Mouse (Mus musculus): ENCODE results near the gene Ahdc1. TPM values are rescaled to one million over a fixed set of nuclear protein-coding genes. Genes with fewer than 3 reads are reported as not detected.
A peak's percentile ranks its signal among the peaks of the same experiment; 100 is the strongest.

Gene Ahdc1
- total RNA-seq, 4 experiments from 2014 or later, result 95.7 to 104 (median 99.7) TPM

DNA sequence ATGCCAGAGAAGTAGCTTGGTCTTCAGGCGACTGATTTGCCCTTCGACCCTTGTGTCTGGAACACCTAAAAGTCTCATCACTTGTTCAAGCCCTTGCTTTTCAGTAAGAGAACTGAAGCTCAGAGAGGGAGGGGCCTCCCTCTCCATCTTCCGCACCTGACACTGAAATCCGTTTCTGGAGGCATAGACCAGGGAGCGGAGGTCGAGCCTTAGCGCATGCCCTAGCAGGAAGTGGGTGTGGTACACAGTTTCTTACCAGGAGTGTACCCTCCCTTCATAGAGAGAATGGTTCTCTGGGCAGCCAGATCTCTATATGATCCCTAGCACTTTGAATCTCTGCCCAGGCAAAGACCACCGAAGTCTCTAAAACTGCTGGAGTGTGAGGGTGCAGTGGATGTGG lies 62.1 kb downstream of the Ahdc1 start:
- no peak for DNase-seq (ENCODE audit: low spot score in 2 of 2)

DNA sequence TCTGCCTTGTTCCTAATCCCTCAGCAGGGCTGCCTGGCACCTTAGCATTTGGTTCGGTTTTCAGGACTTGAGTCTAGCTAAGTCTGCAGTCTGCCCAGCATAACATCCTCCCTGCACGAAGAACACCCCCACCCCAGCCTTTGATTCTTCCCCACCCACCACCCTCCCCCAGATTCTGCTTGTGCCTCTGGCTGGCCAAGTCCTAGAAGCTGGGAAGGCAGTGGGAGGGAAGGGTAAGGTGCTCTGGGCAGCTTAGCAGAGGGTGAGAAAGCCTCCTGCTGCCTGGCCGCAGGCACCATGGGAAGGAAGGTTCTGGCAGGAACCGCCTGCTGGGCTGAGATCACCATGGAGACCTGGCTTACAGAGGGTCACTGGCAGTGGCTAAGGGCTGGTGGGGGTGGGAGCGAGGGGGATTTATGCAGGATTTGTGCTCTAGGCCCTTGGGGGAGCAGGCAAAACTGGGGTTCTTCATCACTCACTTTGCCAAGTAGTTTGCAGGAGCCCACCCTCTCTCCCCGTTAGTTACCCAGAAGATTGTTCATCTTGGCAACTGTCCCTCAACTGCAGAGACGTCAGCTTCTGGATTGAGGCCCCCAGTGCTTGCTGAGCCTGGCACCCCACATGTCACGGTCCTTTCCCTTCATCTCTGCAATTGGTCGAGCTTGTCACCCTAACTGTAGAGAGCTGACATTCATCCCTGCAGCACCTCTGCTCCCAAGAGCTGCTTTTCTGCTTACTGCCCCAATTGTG lies 63.2 kb downstream of the Ahdc1 start:
- DNase-seq (ENCODE audit: low spot score in 2 of 2), result peak in 1 of 2 experiments; percentile 67

DNA sequence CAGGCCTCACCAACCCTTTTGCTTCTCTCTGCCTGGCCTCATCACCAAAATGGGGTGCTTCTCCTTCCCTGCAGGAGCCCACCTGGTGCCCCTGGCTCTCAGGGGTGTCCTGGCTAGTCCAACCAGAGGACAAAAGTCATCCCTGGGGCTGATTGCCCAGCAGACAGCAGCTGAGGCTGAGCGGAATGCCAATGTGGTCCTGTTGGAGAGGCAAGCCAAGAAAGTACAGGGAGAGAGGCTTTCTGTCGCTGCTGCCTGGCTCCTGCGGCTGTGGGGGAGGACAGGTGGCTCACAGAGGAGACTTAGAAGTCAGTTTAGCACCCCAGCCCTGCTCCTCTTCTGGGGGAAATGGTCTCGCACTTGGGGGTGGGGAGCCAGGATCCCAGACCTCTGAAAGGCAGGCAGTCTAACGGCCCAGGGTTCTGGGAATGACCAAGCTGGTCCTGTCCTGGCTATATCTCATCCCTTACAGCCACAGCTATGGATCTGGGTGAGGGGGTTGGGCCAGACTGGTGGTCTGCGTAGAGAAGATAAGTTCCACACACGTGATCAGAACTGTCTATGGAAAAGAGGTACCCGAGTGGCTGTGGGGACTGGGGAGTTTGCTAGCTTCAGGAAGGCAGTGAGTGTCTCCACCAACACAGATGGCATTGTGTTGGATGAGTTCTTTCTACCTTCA lies 64.0 kb downstream of the Ahdc1 start:
- no peak for DNase-seq (ENCODE audit: low spot score in 2 of 2)

DNA sequence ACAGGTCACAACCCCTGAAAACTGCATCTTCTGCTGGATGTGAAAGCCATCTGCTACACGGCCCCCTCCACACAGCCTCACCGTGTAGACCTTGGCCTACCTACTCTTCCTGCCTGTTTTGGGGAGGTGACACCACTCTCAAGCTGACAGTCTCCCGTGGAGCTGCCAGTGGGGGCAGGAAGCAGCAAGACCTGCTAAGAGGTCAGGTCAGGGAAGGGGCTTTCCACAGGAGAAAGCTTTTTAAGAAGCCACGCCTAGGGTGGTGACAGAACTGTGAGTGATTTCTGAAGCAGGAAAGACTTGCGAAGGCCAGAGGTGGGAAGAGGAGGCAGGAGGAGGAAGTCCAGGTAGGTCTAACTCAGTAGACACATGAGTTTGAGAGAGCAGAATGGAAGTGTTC lies 67.9 kb downstream of the Ahdc1 start:
- no peak for DNase-seq (ENCODE audit: low spot score in 2 of 2)

DNA sequence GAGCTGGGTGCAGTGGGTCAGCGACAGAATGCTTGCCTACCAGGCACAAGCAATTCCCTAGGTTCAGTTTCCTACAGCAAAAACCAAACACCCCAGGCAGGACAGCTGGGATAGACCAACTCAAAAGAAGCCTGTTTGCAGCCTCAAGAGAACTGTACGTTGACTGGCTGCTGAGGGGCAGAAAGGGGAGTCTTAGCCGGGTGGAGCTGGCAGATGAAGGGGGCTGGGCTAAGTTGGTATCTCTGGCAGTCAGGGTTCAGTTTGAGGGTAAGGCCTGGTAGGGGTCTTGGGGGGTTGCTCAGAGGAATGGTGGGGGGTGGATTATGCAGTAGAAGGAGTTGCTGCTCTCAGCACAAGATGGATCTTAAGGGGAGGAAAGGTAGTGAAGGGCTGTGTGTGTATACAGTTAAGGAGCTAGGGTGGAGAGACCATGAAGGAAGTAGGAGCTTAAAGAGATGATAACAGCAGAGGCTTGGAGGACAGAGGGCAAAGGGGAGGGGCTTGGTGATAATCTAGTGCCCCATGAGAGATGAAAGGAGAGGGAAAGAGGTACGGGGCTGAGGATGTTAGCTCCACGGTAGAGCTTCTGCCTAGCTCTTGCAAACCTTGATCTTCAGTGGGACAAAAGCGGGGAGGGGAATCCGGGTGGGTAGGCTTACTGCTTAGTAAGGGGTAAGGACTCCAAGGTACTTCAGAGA lies 68.5 kb downstream of the Ahdc1 start:
- no peak for DNase-seq (ENCODE audit: low spot score in 2 of 2)

DNA sequence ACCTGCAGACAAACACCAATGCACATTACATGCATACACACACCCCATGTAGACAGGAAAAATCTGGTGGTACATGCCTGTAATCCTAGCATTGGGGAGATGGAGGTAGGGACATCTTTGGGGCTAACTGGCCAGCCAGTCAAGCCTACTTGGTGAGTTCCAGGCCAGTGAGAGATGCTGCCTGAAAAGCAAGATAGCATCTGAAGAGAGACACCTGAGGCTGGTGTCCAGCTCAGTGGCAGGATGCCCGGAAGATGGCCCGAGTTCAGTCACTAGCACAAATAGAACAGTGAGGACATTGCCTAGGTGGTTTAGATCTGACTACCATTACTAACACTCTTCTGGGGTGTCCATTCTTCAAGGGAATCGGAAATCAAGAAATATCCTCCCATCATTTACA lies 69.8 kb downstream of the Ahdc1 start:
- DNase-seq (ENCODE audit: low spot score in 2 of 2), result no peak

DNA sequence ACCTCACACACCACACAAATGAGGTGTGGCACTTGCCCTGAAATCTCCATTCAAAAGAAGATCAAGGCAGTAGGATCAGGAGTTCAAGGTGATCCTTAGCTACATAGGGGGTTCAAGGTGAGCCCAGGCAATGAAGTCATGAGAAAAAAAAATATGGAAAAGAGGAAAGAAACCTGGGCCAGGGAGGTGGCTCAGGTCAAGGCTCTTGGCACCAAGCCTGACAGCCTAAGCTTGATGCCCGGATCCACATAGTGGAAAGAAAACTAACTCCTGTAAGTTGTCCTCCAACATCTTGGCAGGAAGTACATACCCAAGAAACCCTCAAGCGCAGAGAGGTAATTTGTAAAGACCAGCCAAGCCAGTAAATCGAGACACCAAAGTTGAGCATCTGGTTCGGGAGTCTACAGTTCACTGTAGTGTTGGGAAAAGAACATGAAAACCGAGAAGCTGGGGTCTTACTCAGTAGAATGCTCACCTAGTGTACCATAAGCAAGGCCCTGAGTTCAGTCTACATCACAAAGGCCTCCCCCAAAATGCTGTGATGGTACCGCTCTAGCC lies 71.2 kb downstream of the Ahdc1 start:
- no peak for DNase-seq (ENCODE audit: low spot score in 2 of 2)

DNA sequence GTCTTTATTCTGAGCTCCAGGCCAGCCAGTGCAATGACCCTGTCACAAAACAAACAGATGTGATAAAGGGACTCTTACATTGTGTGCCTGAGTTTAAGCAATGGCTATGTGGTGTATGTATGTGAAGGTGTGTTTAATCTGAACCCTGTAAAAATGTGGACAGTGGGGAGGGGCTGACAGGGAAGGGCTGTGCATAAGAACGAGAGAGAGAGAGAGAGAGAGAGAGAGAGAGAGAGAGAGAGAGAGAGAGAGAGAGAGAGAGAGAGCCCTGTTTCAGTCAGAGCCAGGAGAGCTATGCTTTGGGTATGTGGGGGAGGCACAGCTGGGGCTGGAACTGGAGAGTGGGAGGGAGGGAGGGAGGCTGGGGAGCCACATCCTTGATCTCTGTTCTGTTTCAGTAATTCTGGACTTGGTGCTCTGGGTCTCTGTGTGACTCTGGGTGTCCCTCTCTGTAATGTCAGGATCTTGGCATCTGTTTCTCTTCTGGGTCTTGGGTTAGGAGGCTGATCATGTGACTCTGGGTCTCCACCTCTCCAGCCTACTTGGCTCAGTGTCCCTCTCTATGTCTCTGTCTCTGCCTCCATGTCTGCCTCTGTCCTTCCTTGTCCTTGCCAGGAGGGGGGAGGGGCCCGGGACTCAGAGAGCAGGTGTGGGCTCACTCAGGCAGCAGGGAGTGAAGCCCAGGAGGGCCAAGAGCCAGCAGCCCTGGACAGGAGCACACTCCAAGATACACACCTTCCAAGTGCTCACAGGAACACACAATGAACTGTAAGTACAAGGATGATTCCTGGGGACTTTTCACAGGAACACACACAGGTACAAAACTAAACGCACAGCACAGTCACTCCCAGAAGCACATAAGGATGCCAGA lies 73.2 kb downstream of the Ahdc1 start:
- DNase-seq (ENCODE audit: low spot score in 2 of 2), result peak in 1 of 2 experiments; percentile 61

DNA sequence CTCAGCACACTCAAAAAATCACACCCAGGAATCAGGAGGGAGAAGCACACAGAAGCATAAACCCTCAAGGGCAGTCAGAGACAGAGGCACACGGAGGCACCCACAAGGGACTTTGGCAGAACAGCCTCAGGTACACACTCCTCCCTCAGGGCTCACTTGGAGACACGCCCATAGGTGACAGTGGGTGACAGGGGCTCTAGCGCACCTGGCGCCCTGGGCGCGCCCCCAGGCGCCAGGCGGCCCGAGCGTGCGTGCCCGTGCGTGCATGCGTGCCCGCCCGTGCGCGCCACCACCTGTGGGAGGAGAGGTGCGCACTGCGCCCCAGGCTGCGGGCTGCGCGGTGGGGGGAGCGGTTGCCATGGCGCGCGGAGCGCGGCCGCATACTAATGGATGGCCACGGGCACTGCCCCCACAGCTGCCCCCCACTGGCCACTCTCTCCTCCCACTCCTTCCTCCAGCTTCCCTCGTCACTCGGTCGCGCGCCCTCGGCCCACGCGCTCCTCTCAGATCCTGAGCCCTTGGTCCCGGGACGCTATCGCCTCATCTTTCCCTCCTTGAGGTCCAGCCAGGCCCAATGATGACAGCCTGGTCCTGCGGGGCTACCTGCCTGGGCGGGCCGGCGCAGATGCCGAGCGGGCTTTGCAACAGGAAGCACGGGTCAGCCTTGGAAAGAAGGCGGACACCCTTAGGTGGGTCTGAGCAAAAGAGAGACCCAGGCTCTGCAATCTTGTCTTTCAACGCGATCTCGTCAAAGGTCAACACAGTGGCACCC lies 74.1 kb downstream of the Ahdc1 start:
- DNase-seq (ENCODE audit: low spot score in 2 of 2), result peak in 1 of 2 experiments; percentile 76

DNA sequence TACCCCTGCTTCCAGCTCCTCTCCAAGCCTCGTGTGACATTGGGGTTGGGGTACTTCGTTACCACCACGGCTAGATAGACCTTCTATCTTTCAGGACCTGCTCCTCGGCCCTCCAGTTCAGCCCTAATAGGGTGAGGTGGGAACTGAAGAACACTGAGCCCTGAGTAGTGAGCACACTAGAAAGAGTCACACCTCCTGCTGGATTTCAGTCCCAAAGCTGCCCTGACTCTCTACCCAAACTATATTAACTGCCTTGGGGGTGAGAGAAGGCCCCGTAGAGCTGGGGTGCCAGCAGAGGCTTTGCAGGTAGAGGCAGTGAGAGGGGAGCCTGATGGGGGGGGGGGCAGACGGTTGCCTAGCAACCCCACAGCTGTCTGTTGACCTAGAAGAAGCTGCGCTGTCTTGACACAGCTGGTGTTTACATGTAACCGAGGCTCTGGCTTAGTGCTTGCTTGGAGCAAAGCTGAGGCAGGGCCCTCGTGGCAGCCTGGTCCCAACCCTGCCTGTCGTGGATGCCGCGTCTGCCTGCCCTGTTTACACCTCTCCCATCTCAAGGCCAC lies 74.8 kb downstream of the Ahdc1 start:
- no peak for DNase-seq (ENCODE audit: low spot score in 2 of 2)

DNA sequence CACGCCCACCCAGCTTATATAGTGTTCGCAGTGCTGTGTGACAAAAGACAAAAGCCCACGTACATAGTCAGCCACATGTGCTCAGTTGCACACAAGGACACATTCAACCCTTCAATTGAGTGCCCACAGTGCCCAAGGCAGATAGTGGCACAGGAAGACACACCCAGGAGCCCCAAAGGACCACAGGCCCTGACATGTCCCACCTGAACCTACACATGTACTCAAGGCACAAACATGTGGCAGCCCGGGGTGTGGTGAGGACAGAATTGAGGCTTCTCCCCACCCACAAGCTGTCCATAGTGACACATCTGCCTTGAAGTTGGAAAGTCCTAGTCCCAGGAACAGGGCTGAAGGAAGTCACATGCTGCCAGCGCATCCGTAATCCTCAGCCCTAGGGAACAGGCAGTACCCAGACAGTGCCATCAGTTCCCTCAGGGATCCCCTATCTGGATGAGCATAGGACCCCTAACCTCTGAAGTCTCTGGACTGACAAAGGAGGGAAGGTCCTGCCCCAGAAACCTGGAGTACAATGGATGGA lies 76.2 kb downstream of the Ahdc1 start:
- DNase-seq (ENCODE audit: low spot score in 2 of 2), result no peak

DNA sequence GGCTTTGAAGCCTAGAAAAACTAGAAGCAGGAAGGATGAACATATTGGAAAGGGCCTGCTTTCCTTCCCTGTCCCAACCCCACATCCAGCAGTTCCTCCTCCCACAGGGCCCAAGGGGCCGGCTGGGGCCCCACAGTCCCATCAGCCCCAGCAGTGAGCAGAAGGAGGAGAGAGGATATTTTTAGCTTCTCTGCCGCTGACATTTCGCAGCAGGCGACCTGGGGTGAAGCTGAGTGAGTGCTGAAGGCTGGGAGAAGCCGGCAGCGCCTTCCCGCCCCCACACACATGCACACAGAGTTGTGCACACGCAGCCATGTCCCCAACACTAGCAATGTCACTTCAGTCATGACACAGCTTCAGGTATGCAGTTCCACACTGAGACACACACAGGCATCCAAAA lies 76.8 kb downstream of the Ahdc1 start:
- DNase-seq (ENCODE audit: low spot score in 2 of 2), result no peak

DNA sequence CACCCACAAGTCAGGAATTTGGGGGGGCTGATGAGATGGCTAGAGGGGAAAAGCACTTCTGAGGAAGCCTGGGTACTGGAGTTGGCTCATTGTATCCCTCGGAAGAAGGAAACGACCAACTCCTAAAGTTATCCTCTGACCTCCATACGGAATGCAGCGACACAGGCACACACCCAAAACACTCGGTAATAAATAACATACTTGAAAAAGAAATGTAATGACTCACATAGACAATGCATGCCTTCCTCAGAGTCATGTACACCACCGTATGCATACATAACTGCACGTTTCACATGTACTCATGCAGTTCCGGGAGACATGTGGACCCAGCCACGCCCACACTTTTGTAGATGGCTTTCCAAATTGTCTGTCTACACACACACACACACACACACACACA lies 78.3 kb downstream of the Ahdc1 start:
- DNase-seq (ENCODE audit: low spot score in 2 of 2), result no peak

DNA sequence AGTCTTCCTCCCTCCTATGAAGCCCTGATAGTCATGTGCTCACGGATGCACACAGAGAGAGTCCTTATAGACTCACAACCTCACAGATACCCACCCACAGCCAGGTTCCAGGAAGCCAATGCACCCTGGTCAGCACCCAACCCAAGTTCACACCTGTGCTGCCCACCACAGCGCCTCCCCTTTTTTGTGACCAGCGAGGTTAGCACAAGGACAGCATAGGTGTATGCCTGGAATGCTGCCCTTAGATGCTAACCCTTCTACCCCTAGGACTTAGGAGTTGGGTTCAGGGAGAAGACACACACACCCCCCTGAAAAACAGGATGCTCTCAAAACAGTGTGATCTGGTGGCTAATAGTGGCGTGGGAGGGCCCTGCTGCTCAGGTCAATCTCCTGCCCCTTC lies 78.7 kb downstream of the Ahdc1 start:
- DNase-seq (ENCODE audit: low spot score in 2 of 2), result no peak

DNA sequence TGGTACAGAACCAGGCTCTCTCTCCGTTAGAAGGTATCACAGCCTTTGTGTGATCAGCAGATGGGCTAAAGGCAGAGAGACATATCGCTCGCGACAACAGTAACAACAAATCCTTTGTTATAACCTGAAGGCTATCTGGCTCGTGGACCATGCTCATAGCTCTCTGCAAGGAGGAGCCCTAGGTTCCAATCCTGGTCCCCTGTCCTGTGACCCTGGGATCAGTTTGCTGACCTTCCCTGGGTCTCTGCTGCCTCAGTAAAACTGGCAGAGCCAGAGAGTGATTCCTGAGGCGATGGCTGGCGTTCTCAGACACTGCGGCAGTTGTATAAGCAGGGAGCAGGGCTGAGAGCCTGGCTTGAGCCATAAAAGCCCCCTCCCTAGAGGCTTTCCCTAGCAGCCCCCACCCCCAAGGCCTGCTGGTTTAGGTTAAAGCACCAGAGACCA lies 79.2 kb downstream of the Ahdc1 start:
- no peak for DNase-seq (ENCODE audit: low spot score in 2 of 2)

DNA sequence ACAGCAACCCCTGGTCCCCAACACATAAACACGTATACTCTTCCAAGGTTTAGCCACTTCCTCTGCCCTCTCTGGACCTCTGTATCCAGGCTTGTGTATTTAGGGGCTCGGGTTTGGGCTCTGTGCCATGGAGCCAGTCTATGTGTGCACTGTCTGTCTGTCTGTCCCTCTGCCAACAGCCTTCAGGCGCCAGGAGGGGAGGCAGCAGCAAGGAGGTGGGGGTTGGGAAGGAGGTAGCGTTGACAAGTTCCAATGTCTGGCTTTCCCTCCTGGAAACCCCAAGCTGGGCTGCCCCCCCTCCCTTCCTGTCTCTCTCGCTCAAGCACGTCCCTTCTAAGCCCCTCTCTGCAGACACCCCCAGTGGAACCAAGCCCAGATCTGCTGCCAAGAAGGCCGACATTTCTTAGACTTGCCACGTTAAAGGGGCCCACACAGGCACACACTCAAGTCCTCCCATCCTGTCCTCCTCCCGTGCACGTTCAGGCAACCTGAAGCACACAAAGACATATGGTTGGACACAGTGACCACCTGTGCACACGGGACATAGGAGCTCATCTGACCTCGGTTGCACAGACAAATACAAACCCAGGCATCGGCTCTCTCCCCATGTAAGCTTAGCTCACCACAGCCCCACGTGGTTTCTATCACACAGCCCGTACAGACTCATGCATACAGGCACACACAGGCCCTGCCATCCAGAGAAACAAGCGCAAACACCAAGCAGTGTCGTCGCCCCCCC lies 79.8 kb downstream of the Ahdc1 start:
- peak in 1 of 2 experiments; percentile 64 for DNase-seq (ENCODE audit: low spot score in 2 of 2)

DNA sequence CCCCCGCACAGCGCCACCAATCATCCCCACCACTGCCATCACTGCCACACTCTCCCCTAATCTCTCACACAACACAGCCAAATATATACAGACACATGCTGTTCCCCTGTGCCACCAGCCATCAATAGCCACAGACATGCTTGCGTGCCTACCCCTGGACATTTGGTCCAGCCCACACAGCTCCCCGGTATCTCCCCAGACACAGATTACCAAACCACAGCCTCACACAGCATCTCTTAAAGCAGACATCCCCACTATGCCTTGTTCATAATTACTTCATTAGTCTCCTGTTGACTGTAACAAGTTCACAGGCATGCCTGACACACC lies 80.4 kb downstream of the Ahdc1 start:
- no peak for DNase-seq (ENCODE audit: low spot score in 2 of 2)

DNA sequence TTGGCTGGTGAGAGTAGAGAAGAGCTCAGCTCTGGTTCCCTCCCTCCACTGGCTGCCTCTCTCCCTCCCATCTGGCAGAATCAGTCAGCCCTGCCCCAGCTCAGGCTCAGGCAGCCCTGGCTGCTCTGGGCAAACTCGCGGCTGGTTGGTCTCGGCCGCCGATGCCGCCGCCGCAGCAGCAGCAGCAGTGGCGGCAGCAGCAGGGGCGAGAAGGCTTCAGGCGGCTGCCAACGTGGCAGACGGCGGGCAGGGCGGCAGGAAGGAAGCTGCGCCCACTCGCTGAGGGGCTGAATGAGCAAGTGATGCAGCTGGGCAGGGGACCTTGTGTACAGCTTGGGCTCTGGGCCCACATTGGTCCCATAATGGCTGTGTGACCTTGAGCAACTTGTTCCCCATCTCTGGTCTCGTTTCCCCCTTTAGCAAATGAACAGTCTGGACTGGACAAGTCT lies 81.4 kb downstream of the Ahdc1 start:
- peak in 1 of 2 experiments; percentile 53 for DNase-seq (ENCODE audit: low spot score in 2 of 2)

DNA sequence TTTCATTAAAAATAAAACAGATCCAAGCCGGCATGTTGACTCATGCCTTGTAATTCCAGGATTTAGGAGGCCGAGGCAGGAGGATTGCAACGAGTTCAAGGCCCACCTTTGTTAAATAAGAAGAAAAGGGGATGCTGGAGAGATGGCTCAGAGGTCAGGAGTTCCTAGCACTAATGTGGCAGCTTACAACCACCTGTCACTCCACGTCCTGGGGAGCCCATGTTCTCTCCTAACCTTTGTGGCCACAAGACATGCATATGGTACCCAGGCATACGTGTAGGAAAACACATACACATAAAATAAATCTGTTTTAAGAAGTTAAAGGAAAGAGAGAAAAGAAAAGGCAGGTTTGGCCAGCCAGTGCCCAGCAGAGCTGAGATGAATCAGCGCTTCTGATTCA lies 82.0 kb downstream of the Ahdc1 start:
- DNase-seq (ENCODE audit: low spot score in 2 of 2), result no peak
